Mouse (Mus musculus): ENCODE measurements around the gene Gm19410.

Gene Gm19410

GRCm38 (mm10) chr8:35765499-35766193 lies at the start of gene Gm19410:
TSS of gene Gm19410 (plus strand) at chr8:35765790.
- peak; percentile 9 for DNase-seq

GRCm38 (mm10) chr8:35730776-35731175 lies 34.8 kb upstream of the Gm19410 start:
- DNase-seq: no peak

- DNase-seq: peak; percentile 11
Measured at GRCm38 (mm10) chr8:35735438-35735837, 30.2 kb upstream of the Gm19410 start.

GRCm38 (mm10) chr8:35756202-35756601 lies 9.4 kb upstream of the Gm19410 start:
- no peak for DNase-seq

- no peak for DNase-seq
Measured at GRCm38 (mm10) chr8:35765020-35765419, 570 bp upstream of the Gm19410 start.

GRCm38 (mm10) chr8:35773508-35773907 lies 7.9 kb downstream of the Gm19410 start:
- DNase-seq: no peak

Data from lung, postnatal 14 days (tissue).